ENCODE assay signal across 20 mouse cellular contexts in the genomic region with DNA sequence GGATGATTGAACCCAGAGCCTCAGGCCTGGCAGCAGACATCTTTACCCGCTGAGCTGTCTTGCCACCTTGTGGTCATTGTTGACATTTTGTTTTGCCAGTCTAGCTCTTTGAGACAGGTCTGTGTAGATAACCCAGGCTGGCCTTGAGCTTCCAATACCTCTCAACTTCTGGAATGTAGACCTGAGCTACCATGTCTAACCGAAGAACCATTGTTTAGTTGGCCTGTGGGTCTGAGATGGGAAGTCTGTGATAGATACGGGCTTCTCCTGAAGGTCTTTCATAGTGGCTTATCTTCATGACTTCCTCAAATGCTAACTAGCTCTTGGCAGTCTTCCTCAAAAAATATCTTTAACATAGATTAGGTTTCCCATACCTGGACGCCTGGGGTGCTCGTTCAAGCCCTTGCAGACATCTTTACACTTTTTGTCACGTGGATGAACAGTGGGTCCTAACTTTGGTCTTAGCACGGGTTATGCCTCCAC. TPM values are rescaled to one million over a fixed set of nuclear protein-coding genes. Genes with fewer than 3 reads are reported as not detected.
A peak's percentile ranks its signal among the peaks of the same experiment; 100 is the strongest.
DNase-seq lines count a peak whose midpoint lies in the region; ATAC-seq and TF ChIP-seq lines count a peak whose summit lies in the region.
"Had no signal": no experiment of that assay in that cellular context is flagged by ENCODE, and none has a peak within 500 bp of the region (broad histone marks: within the 10 kb centered on the region; RNA-seq: fewer than 3 reads in every experiment).

No protein-coding gene starts in this region.

- WGBS in kidney, postnatal 0 days: 79% methylated on average over 7 of the region's 7 CpGs

- no peak overlapping the region for H3K4me2 ChIP-seq in kidney, postnatal 0 days (ENCODE audit: low read length)
- H3K4me2 ChIP-seq in CH12.LX (ENCODE audit: insufficient read depth, low read depth, poor library complexity, severe bottlenecking): no peak overlapping the region
- H3K4me2 ChIP-seq: embryonic facial prominence, embryonic 13.5 days; heart, embryonic 13.5 days; limb, embryonic 15.5 days; midbrain, embryonic 15.5 days had no signal

- no peaks in the 10 kb centered on the region for H3K27me3 ChIP-seq in kidney, postnatal 0 days (ENCODE audit: insufficient read depth, low read length)
- H3K27me3 ChIP-seq in CH12.LX (replicated peaks): peaks cover 47% of the 10 kb centered on the region
- H3K27me3 ChIP-seq: embryonic facial prominence, embryonic 13.5 days; midbrain, embryonic 15.5 days had no signal

- no peaks in the 10 kb centered on the region for H3K4me1 ChIP-seq in kidney, postnatal 0 days (replicated peaks; ENCODE audit: insufficient read depth, low read length)
- H3K4me1 ChIP-seq in CH12.LX (ENCODE audit: control insufficient read depth in 1 of 2, insufficient read depth in 2 of 2): no peaks in the 10 kb centered on the region
- H3K4me1 ChIP-seq: embryonic facial prominence, embryonic 13.5 days; forebrain, embryonic 10.5 days; heart, embryonic 13.5 days; limb, embryonic 15.5 days; midbrain, embryonic 15.5 days had no signal

- H3K4me3 ChIP-seq in kidney, postnatal 0 days (replicated peaks; ENCODE audit: low read depth, low read length): no peak overlapping the region
- H3K4me3 ChIP-seq in CH12.LX (replicated peaks in 1 of 3; ENCODE audit: low read depth in 2 of 3, low read length in 2 of 3, poor library complexity in 1 of 3): no peak overlapping the region
- H3K4me3 ChIP-seq: embryonic facial prominence, embryonic 13.5 days; forebrain, embryonic 10.5 days; heart, embryonic 13.5 days; limb, embryonic 15.5 days; midbrain, embryonic 15.5 days had no signal

- no peaks in the 10 kb centered on the region for H3K79me2 ChIP-seq in CH12.LX (replicated peaks; ENCODE audit: control insufficient read depth, extremely low read depth, insufficient read depth, poor library complexity, severe bottlenecking)

- ATAC-seq in kidney, postnatal 0 days (replicated peaks; ENCODE audit: low FRiP score, low read depth): no peak
- peak; percentile 35; the same call in 1 of the 2 replicates for ATAC-seq in megakaryocyte, adult 5-6 weeks (ENCODE audit: poor library complexity, severe bottlenecking)
- ATAC-seq: inflammation-experienced regulatory T-cells, adult 6 months; midbrain, embryonic 15.5 days had no signal

- peak; percentile 34; the same call in 1 of the 2 replicates for TF ChIP-seq CTCF in kidney, postnatal 0 days (IDR thresholded peaks at IDR 0.05; ENCODE audit: low read depth)
- peak in 1 of 2 experiments; percentile 59; a peak in 2 of 4 replicates for TF ChIP-seq CTCF in CH12.LX (conservative IDR thresholded peaks at IDR 0.05 in 1 of 2, IDR thresholded peaks at IDR 0.05 in 1 of 2; ENCODE audit: low read depth in 2 of 2, low read length in 2 of 2)

- no peak for TF ChIP-seq POLR2A in CH12.LX (IDR thresholded peaks at IDR 0.05; ENCODE audit: low read depth, low read length)

- dilution Hi-C loops in CH12.LX (cut with MboI; ENCODE audit: extremely low pct_ligation_motif_present, extremely low pct_unique_long_range_greater_than_20kb, low sequenced_read_pairs): no loop called here

- H3K36me3 ChIP-seq in kidney, postnatal 0 days (ENCODE audit: insufficient read depth, low read length): no peaks in the 10 kb centered on the region
- H3K36me3 ChIP-seq in CH12.LX (replicated peaks in 1 of 2; ENCODE audit: control insufficient read depth in 1 of 2, insufficient read depth in 1 of 2, low read length in 1 of 2): no peaks in the 10 kb centered on the region
- H3K36me3 ChIP-seq: embryonic facial prominence, embryonic 13.5 days; forebrain, embryonic 10.5 days; heart, embryonic 13.5 days; limb, embryonic 15.5 days; midbrain, embryonic 15.5 days had no signal

- no peaks in the 10 kb centered on the region for H3K9me3 ChIP-seq in kidney, postnatal 0 days (replicated peaks; ENCODE audit: low read length)
- H3K9me3 ChIP-seq in CH12.LX (replicated peaks; ENCODE audit: low read length): no peaks in the 10 kb centered on the region
- H3K9me3 ChIP-seq: embryonic facial prominence, embryonic 13.5 days; forebrain, embryonic 10.5 days; heart, embryonic 13.5 days; limb, embryonic 15.5 days; midbrain, embryonic 15.5 days had no signal

- H3K27ac ChIP-seq in kidney, postnatal 0 days: no peak overlapping the region
- H3K27ac ChIP-seq in CH12.LX (ENCODE audit: insufficient read depth, low read depth): no peak overlapping the region
- H3K27ac ChIP-seq: embryonic facial prominence, embryonic 13.5 days; forebrain, embryonic 10.5 days; heart, embryonic 13.5 days; limb, embryonic 15.5 days; macrophage; midbrain, embryonic 15.5 days had no signal

- TF ChIP-seq EP300 in CH12.LX (IDR thresholded peaks at IDR 0.05; ENCODE audit: low read length): no peak

- no peak for DNase-seq in kidney, postnatal 0 days (ENCODE audit: low spot score)
- DNase-seq in kidney, adult 9 months: no peak
- DNase-seq in 416B (ENCODE audit: low read depth) (peak; percentile 31), CH12.LX (ENCODE audit: extremely low read depth) (no peak)
- no peak for DNase-seq in thymus, postnatal 36 days
- DNase-seq in urinary bladder, postnatal 10 days (ENCODE audit: low spot score): no peak
- DNase-seq: gastrocnemius, postnatal 36 days; kidney, postnatal 14 days; layer of hippocampus, adult 9-11 months had no signal

- no peak overlapping the region for H3K9ac ChIP-seq in kidney, postnatal 0 days (ENCODE audit: low read depth, low read length)
- H3K9ac ChIP-seq in CH12.LX (ENCODE audit: insufficient read depth, low read depth): no peak overlapping the region
- H3K9ac ChIP-seq: embryonic facial prominence, embryonic 13.5 days; heart, embryonic 13.5 days; limb, embryonic 15.5 days; midbrain, embryonic 15.5 days had no signal

- TF ChIP-seq RAD21 in CH12.LX (IDR thresholded peaks at IDR 0.05; ENCODE audit: low read depth, low read length): peak; percentile 33

- in situ Hi-C loops in CH12.LX (cut with MboI; ENCODE audit: low pct_ligation_motif_present, low pct_unique_long_range_greater_than_20kb, low sequenced_read_pairs): no loop called here

TF ChIP-seq in CH12.LX, 34 proteins besides CTCF, POLR2A, EP300 and RAD21:
- TF ChIP-seq E2F4 (IDR thresholded peaks at IDR 0.05; ENCODE audit: insufficient replicate concordance, low read depth, low read length): no peak
- no peak for TF ChIP-seq MEF2A (IDR thresholded peaks at IDR 0.05; ENCODE audit: borderline replicate concordance, low read depth, low read length)
- TF ChIP-seq PAX5 (IDR thresholded peaks at IDR 0.05; ENCODE audit: low read length): no peak
- no peak for TF ChIP-seq UBTF (IDR thresholded peaks at IDR 0.05; ENCODE audit: low read depth, low read length)
- TF ChIP-seq IRF4 (IDR thresholded peaks at IDR 0.05; ENCODE audit: low read depth, low read length): no peak
- TF ChIP-seq MYC (IDR thresholded peaks at IDR 0.05; ENCODE audit: low read depth, low read length): no peak
- 0 out of 2 replicates have a peak, but pooled peaks have one; percentile 20 for TF ChIP-seq SMC3 (IDR thresholded peaks at IDR 0.05; ENCODE audit: low read depth, low read length)
- no peak for TF ChIP-seq TBP (conservative IDR thresholded peaks at IDR 0.05; ENCODE audit: low read depth, low read length)
- no peak for TF ChIP-seq USF2 (conservative IDR thresholded peaks at IDR 0.05; ENCODE audit: low read depth, low read length)
TF ChIP-seq in CH12.LX: peak in this region for 1.

RNA-seq across cellular contexts. Expression of a gene that starts 19.2 kb away (rescaled TPM):
- polyA plus RNA-seq in kidney, postnatal 0 days (2015; fragmentation: Nextera tagmentation; extraction: Ambion mirVana): 21.6 and 24.3 TPM in 2 replicates
- total RNA-seq in CH12.LX (2012; rRNA removed) (not detected in 2 replicates), CH12.LX (2014; rRNA removed) (not detected in 2 replicates)
- not detected in 2 replicates for polyA plus RNA-seq in CH12.LX (2012; ENCODE audit: insufficient read length, low read depth)
- not detected in 2 replicates for total RNA-seq in megakaryocyte, adult 5-6 weeks (2015)
- total RNA-seq in megakaryocyte, adult 5-6 weeks (2017): not detected in 2 replicates
- total RNA-seq: gastrocnemius, postnatal 36 days; left cerebral cortex, postnatal 14 days had no signal
- polyA plus RNA-seq: embryonic facial prominence, embryonic 13.5 days; forebrain, embryonic 10.5 days; inflammation-experienced regulatory T-cells, adult 6 months; macrophage; midbrain, embryonic 15.5 days had no signal

RNA-seq across cellular contexts. Expression of a gene that starts 33.7 kb away (rescaled TPM):
- 27.4 and 29.8 TPM in 2 replicates for polyA plus RNA-seq in kidney, postnatal 0 days (2015; fragmentation: Nextera tagmentation; extraction: Ambion mirVana)
- total RNA-seq in CH12.LX (2012; rRNA removed) (not detected in 2 replicates), CH12.LX (2014; rRNA removed) (not detected in 2 replicates)
- polyA plus RNA-seq in CH12.LX (2012; ENCODE audit: insufficient read length, low read depth): not detected in 2 replicates
- not detected in 2 replicates for total RNA-seq in megakaryocyte, adult 5-6 weeks (2015)
- total RNA-seq in megakaryocyte, adult 5-6 weeks (2017): not detected in 2 replicates
- total RNA-seq: gastrocnemius, postnatal 36 days; hematopoietic stem cell, adult 5-6 weeks; left cerebral cortex, postnatal 14 days had no signal
- polyA plus RNA-seq: embryonic facial prominence, embryonic 13.5 days; forebrain, embryonic 10.5 days; heart, embryonic 13.5 days; inflammation-experienced regulatory T-cells, adult 6 months; macrophage; midbrain, embryonic 15.5 days; testis, adult 2 months had no signal

RNA-seq across cellular contexts. Expression of a gene that starts 53.4 kb away (rescaled TPM):
- polyA plus RNA-seq in kidney, postnatal 0 days (2015; fragmentation: Nextera tagmentation; extraction: Ambion mirVana): 10.3 and 10.4 TPM in 2 replicates
- total RNA-seq in CH12.LX (2012; rRNA removed) (5.5 and 6.0 TPM in 2 replicates), CH12.LX (2014; rRNA removed) (4.9 and 5.0 TPM in 2 replicates)
- polyA plus RNA-seq in CH12.LX (2012; ENCODE audit: insufficient read length, low read depth): 3.5 and 3.9 TPM in 2 replicates
- total RNA-seq in megakaryocyte, adult 5-6 weeks (2015): 0.36 and 1.1 TPM in 2 replicates
- 0.94 and 1.7 TPM in 2 replicates for total RNA-seq in megakaryocyte, adult 5-6 weeks (2017)
